Mouse (Mus musculus) adrenal gland, adult 2 months (tissue): ENCODE results near the gene Kifc3. TPM values are rescaled to one million over a fixed set of nuclear protein-coding genes. Genes with fewer than 3 reads are reported as not detected.

Experiments used
- DNase-seq: peaks from one replicate; pipeline ENCODE4 v3.0.0; 2021
- polyA plus RNA-seq: library from polyadenylated mRNA; depleted of rRNA; stranded (reverse); fragments of >200 nt; gene quantifications from 2 replicates; pipeline ENCODE4 v1.2.3, GENCODE M21; 2012; rRNA removed
- total RNA-seq, 2 experiments: library from RNA; stranded (reverse); gene quantifications; 2 replicates each; pipeline ENCODE4 v1.2.3; 2021

Kifc3 gene
- total and polyA plus RNA-seq, 3 experiments, result 134 to 330 (median 144) TPM

GRCm38 (mm10) chr8:95075504-95075903 is 127.1 kb downstream of the Kifc3 start:
- no peak for DNase-seq

GRCm38 (mm10) chr8:95067582-95067981 is 135.0 kb downstream of the Kifc3 start:
- peak; percentile 47 for DNase-seq

- peak; percentile 26 for DNase-seq
Measured at GRCm38 (mm10) chr8:95064531-95064930, 138.1 kb downstream of the Kifc3 start.

- no peak for DNase-seq
Measured at GRCm38 (mm10) chr8:95059812-95060533, 142.6 kb downstream of the Kifc3 start.

GRCm38 (mm10) chr8:95058661-95059060 is 144.0 kb downstream of the Kifc3 start:
- no peak for DNase-seq

GRCm38 (mm10) chr8:95056414-95056813 is 146.2 kb downstream of the Kifc3 start:
- no peak for DNase-seq

- DNase-seq, result peak; percentile 8
Measured at GRCm38 (mm10) chr8:95054927-95055510, 147.6 kb downstream of the Kifc3 start, which contains the start of gene Drc7. Gene Drc7 (plus strand): TSS chr8:95055103.

GRCm38 (mm10) chr8:95054438-95054837 is 148.2 kb downstream of the Kifc3 start:
- DNase-seq, result no peak

Other genes starting within 250 kb of the Kifc3 start
- 10 to 100 TPM; 17.3 to 24.3 TPM for gene Adgrg1, start 228.1 kb downstream of the Kifc3 start, total RNA-seq
- 40.2 and 56.5 TPM in 2 replicates for gene Adgrg1, start 228.1 kb downstream of the Kifc3 start, polyA plus RNA-seq
- gene Adgrg3, start 185.1 kb downstream of the Kifc3 start, total RNA-seq, result 1 to 10 TPM; 2.0 to 2.8 TPM
- 9.1 and 11.2 TPM in 2 replicates for gene Adgrg3, start 185.1 kb downstream of the Kifc3 start, polyA plus RNA-seq
- not detected for gene Drc7, start 147.7 kb downstream of the Kifc3 start, total RNA-seq
- not detected in 2 replicates for gene Drc7, start 147.7 kb downstream of the Kifc3 start, polyA plus RNA-seq
- gene Katnb1, start 121.6 kb downstream of the Kifc3 start, total RNA-seq, result 10 to 100 TPM; 11.0 to 17.7 TPM
- gene Katnb1, start 121.6 kb downstream of the Kifc3 start, polyA plus RNA-seq, result 18.9 and 19.1 TPM in 2 replicates
- gene Cngb1, start 103.8 kb upstream of the Kifc3 start, total RNA-seq, result 1 to 10 TPM in 1 of 2 experiments, under 1 TPM in 1; 0.55 to 1.1 TPM
- 0.57 and 0.71 TPM in 2 replicates for gene Cngb1, start 103.8 kb upstream of the Kifc3 start, polyA plus RNA-seq
- under 1 TPM; 0.59 to 0.95 TPM for gene Tepp, start 107.8 kb upstream of the Kifc3 start, total RNA-seq
- 0.28 and 0.45 TPM in 2 replicates for gene Tepp, start 107.8 kb upstream of the Kifc3 start, polyA plus RNA-seq
- 10 to 100 TPM in 1 of 2 experiments, 1 to 10 TPM in 1; 9.6 to 10.5 TPM for gene Zfp319, start 129.1 kb upstream of the Kifc3 start, total RNA-seq
- 12.3 and 13.0 TPM in 2 replicates for gene Zfp319, start 129.1 kb upstream of the Kifc3 start, polyA plus RNA-seq
- 10 to 100 TPM; 13.1 to 16.7 TPM for gene Usb1, start 129.5 kb upstream of the Kifc3 start, total RNA-seq
- 19.6 and 23.8 TPM in 2 replicates for gene Usb1, start 129.5 kb upstream of the Kifc3 start, polyA plus RNA-seq
- gene Mmp15, start 149.5 kb upstream of the Kifc3 start, total RNA-seq, result 1 to 10 TPM; 5.5 to 7.7 TPM
- 14.1 and 16.4 TPM in 2 replicates for gene Mmp15, start 149.5 kb upstream of the Kifc3 start, polyA plus RNA-seq
- gene Cfap20, start 232.1 kb upstream of the Kifc3 start, total RNA-seq, result 10 to 100 TPM; 40.7 to 42.4 TPM
- gene Cfap20, start 232.1 kb upstream of the Kifc3 start, polyA plus RNA-seq, result 49.1 and 62.3 TPM in 2 replicates